Mouse (Mus musculus): ENCODE data around the gene Syt12.
A peak's percentile ranks its signal among the peaks of the same experiment; 100 is the strongest.

Syt12 gene

DNA sequence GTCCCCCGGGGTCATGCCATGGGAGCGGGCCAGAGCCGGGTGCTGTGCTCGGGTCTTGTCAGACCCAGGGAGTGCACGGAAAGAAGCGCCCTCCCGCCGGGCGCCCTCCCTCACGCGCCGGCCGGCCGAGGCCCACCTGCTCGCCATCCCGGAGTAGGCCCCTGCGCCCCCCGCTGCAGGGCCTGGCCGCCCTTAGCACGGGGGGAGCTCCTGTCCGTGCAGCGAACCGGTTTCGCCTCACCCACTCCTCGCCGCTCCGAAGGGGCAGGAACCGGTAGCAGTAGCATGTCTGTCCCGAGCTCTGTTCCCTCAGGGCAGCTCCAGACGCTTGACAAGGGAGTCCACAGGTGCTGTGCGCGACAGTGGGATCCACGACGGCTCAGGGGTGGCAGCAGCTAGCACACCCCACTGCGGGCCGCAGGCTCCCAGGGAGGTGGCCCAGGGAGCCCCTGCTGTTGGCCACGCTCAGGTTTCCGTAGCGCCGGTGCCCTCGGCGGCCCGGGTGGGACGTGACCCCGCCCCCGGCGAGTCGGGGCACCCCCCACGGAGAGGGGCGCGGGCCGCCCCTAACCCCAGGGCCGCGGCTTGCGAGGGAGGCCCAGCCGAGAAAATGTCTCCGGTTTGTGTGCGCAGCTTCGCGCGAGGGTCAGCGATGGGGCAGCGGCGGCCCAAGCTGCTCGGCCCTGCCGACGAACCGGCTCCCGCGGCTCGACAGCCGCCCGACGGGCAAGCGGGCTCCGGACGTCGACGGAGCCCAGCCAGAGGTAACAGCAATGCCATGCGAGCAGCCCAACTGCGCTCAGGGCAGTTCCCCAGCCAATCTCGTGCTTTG, 79.2 kb downstream of the Syt12 start, which contains the start of gene Kdm2a:
Gene Kdm2a, minus strand, starts transcription at position 488 of the 832 bp plus-strand sequence.
- DNase-seq: peak; percentile 68 to 72

DNA sequence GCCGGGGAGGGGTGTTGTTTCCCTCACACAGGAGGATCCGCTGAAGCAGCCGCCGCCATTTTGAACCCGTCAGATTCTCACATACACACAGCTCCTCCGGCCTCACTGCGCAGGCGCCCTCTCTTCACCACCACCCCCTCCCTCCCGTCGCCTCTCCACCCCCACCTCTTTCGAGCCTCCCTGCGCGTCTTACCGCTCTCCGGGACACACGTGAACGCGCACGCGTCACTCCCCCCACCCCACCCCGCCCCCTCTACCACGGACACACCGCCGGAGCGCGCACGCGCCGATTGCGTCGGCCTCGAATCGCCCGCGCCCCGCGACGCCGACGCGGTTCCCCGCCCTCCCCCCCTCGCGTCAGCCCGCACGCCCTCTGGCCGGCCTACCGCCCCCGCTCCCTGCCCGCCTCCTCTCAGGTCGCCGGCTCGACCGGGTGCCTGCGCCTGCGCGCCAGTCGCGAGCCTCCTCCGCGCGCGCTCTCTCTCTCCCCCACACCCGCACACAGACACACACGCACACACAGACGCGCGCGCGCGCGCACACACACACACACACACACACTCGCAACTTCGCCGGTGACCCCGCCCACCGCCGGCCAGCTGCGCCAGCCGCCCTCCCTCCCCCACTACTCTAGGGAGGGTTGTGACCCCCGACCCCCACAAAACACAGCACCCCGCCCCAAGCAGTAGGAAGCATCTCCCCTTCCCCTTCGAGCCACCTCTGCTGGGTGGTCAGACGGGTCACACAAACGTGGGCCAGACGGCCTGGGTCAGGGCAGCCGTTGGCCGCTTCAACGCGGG, 80.0 kb downstream of the Syt12 start:
- DNase-seq: peak; percentile 95 to 98

DNA sequence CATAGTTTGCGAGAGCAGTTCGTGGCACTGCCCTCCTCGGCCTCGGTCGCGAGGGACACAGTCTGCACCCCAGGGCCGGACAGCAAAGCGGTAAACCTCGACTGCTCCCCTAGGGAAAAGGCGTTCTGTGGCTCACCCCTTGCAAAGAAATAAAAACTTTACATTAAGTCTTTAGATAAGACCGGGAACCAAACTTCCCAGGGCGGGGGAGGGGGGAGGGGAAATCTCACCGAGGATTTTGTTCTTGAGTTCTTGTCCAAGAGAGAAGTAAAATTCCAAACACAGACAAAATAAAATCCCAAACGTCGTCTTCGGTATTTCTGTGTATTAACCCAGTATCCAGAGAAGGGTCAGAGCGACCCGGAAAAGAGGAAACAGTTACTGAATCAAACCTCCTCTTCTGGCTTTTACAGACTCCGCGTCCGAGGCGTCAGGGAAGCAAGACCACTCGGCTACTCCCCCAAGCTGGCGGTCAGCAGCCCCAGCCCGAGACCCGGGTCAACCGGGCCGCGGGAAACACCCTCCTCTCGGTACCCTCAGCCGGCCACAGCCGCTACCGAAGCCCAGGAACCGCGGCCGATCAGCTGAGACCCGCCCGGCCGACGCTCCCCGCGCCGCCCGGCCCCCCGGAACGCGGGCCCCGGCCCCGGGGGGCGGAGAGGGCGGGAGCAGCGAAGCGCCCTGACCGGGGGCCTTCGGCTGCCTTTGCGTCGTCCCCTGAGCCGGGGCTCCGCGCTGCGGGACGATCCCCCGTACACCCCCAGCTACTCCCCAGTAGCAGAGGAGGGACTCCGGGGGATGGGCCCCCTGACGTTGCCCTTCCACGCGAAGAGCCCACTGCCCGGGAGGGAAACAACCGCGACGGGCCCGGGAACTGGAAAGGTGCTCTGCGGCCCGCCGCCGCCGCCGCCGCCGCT, 80.9 kb downstream of the Syt12 start:
- peak; percentile 29 to 42 for DNase-seq
